Comparison of ENCODE assay signal across 13 mouse cellular contexts in genomic region chr14:47525374-47525773, GRCm38 (mm10).
"Had no signal": no experiment of that assay in that cellular context is flagged by ENCODE, and none has a peak within 500 bp of the region (broad histone marks: within the 10 kb centered on the region; RNA-seq: fewer than 3 reads in every experiment).

No protein-coding gene starts in this region.

- H3K27me3 ChIP-seq: limb, embryonic 15.5 days; megakaryocyte, embryonic 14.5 days; midbrain, embryonic 12.5 days; neural tube, embryonic 13.5 days had no signal

- H3K4me1 ChIP-seq: limb, embryonic 15.5 days; midbrain, embryonic 12.5 days; neural tube, embryonic 13.5 days had no signal

- H3K4me2 ChIP-seq: limb, embryonic 15.5 days; lung, embryonic 14.5 days; midbrain, embryonic 12.5 days; neural tube, embryonic 13.5 days had no signal

- H3K9me3 ChIP-seq: limb, embryonic 15.5 days; megakaryocyte, embryonic 14.5 days; midbrain, embryonic 12.5 days; neural tube, embryonic 13.5 days had no signal

- DNase-seq: kidney, adult 8-10 months; kidney, postnatal 36 days; lung, embryonic 14.5 days; lung, postnatal 10 days; right cerebral cortex, postnatal 14 days; thymus, postnatal 4 days had no signal

- H3K27ac ChIP-seq: kidney, postnatal 0 days; limb, embryonic 15.5 days; macrophage; midbrain, embryonic 12.5 days; neural tube, embryonic 13.5 days had no signal

- ATAC-seq: midbrain, embryonic 16.5 days had no signal

- H3K9ac ChIP-seq: limb, embryonic 15.5 days; lung, embryonic 14.5 days; midbrain, embryonic 12.5 days; neural tube, embryonic 13.5 days had no signal

- H3K4me3 ChIP-seq: limb, embryonic 15.5 days; megakaryocyte, embryonic 14.5 days; midbrain, embryonic 12.5 days; neural tube, embryonic 13.5 days had no signal
